Mouse (Mus musculus) testis, postnatal 14 days (tissue): ENCODE results near the gene Col6a4.

Experiments
- DNase-seq: peaks from one replicate; pipeline ENCODE4 v3.0.0; 2021; ENCODE audit warnings: low spot score

Gene Col6a4

DNA sequence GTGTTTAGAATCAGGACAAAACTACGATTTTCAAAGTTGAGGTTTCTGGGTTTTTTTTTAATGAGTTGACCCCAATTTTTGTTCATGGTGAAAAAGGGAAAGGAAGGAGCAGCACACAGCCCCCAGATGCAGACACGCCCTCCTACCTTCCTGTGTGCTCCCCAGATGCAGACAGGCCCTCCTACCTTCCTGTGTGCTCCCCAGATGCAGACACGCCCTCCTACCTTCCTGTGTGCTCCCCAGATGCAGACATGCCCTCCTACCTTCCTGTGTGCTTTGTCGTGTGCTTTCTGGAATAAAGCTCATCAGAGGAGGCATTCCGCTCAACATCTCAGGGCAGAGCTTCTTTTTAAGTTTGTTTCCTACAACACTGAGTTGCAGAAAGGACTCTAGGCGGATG is 24.9 kb downstream of the Col6a4 start:
- no peak for DNase-seq

GRCm38 (mm10) chr9:106053446-106053845 is 43.1 kb downstream of the Col6a4 start:
- no peak for DNase-seq

DNA sequence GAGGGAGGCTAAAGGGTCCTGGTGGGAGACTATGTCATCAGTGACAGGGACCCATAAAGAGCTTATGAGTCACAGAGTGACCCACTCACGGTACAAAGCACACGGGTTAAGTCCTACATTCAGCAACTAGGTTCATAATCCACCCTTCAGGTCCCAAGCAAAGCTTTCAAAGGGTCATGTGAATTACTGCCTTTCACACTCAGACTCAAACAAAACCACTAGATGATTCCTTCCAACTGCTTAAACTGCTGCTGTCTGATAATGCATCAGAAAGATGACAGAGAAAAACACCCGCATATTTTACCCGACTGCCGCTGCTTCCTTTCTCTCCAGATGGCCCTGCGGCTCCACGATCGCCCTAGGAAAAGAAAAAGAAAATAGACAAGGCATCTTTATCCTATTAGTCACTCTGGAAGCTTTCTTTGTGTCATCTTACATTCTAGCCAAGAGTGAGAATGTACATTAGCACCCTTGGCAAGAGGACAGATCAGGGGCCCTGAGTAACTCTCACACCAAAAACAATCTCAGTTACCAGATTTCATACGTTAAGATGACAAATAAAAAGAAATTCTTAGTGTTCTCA is 52.6 kb downstream of the Col6a4 start:
- no peak for DNase-seq

DNA sequence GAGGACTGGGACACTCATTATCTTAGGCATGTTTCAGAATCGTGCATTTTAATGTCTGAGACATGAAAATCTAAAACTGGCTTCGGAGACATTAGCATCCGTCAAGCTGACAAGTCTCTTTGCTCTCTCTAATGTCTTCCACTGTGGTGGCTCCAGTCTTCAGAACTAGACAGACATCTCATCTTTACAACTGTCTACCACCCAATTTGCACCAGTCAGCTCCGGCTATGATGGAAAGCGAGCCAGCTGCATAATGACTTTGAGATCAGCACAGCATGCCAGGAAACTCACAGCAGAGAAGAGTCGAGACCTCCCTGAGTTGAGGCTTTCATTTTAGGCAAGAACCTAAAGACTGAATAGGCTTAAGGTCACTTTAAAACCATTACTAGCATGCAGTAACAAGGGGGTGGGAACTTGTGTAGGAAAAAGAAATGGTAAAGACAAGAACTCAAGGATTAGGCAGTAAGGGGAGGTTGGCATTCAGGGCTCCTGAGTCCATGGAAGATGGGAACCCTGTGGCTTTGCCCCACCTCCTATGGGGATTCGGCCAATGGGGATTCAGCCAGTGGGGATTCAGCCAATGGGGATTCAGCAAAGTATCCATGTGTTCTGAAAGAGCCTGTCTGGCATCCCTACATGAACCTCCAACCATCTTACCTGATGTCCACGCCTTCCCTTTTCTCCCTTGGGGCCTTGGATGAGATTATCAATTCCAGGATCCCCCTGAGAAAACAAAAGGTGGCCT is 56.5 kb downstream of the Col6a4 start:
- peak; percentile 18 for DNase-seq

DNA sequence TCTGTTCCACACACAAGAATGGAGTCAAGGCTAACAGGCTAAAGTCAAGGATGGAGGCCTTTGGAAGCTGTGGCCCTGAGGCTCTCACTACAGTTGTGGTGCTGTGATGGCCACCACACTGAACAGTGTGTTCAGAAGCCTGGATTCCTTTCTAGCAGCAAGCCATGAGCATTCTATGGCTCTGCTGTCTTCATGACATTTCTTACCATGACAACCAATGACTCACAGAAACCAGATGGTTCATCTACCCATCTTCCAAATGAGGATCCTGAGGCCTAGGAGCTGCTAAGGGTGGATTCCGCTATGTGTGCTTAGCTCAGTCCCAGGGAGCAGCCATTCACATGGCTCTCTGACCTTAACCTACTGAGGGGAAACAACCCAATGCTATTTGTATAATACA is 57.3 kb downstream of the Col6a4 start:
- DNase-seq: no peak

- DNase-seq: peak; percentile 26
Measured at GRCm38 (mm10) chr9:106038865-106039264, 57.7 kb downstream of the Col6a4 start.

DNA sequence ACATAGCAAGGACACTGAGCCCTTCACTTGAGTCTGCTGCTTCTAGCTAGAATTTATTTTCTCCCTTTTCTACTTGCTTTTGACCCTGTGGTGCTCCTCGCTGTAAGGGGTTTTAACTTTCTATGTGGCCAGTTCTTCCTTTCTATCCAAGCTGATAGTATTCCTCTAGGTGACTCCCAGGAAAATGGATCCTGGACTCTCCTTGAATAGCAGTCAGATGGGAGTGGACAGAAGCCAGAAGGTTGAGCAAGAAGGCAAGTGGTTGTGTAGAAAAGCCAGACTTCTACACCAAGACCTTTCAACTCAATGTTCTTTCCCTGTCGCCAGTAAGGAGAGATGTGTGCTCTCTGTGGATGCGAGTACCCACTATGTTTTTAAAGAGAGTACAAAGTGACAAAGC is 80.9 kb downstream of the Col6a4 start:
- no peak for DNase-seq

DNA sequence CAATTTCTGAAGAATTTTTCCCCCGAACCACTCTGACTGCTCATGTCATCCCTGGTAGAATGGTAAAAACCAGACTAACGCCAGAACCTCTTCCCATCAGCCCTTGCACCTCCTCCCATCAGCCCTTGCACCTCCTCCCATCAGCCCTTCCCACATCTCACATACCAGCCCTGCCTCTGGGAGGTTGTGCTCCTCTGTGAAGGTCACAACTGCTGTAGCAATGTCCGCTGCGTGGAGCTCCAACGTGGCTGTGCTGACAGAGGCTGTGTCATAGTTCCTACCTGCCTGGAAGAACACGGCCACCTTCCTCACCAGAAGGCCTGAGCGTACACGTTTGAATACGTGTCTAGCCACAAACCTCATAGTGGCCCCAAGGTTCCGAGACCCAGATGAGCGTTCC is 83.4 kb downstream of the Col6a4 start:
- DNase-seq: no peak

DNA sequence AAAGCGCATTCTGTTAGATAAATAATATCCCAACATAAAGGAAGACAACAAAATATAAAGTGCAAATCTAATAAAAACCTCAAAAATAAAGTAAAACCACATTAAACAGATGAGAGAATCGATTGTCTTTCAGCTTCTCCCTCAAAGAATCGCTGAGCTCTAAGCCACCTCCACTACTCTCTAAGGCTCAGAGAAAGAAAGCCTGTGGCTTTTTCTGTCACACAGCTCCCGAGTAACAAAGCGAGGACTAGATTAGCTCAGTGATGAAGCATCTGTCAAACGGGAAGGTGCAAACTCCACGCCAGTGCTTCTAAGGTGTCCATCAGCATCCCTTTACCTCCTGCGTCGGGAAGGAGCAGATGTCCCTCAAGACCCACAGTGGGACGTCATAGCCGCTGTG is 98.6 kb downstream of the Col6a4 start:
- no peak for DNase-seq

GRCm38 (mm10) chr9:105992425-105992824 is 104.2 kb downstream of the Col6a4 start:
- no peak for DNase-seq

DNA sequence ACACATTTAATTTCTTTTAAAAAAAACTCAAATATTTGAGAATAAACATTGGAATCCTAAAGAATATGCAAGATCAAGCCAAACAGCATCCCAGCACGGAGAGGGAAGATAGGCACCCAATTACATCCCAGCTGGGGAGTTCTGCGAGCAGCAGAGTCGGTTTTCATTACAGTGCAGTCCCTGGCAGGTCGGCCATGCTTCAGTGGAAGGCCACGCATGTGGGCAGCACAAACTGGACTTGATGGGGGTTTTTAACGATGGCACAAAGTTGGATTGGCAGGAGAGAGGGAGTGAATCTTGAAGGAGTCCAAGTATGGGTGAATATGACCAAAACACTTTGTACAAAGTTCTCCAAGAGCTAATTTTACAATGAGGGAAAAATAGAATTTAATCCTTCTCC is 106.5 kb downstream of the Col6a4 start:
- DNase-seq: no peak

DNA sequence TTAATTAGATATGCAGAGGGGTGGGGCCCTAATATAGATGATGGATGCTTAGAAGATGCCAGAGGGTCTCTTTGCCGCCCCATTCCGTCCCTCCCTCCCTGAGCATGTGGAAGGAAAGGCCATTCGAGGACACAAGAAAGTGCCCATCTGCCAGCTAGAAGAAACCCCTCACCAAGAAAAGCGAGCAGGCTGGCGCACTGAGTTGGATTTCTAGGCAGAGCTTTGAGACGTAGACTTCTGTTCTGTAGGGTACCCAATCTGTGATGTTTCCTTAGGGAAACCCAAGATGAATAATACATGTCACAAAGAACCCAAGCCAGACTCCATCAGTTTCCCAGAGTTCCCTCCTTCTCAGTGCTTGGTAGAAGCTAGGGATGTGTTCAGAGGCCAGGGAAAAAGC is 107.1 kb downstream of the Col6a4 start:
- no peak for DNase-seq

- DNase-seq: no peak
Measured at GRCm38 (mm10) chr9:105988096-105988495, 108.5 kb downstream of the Col6a4 start.

- DNase-seq: no peak
Measured at GRCm38 (mm10) chr9:105984931-105985519, 111.6 kb downstream of the Col6a4 start.

- no peak for DNase-seq
Measured at GRCm38 (mm10) chr9:105978479-105978878, 118.1 kb downstream of the Col6a4 start.

GRCm38 (mm10) chr9:105976871-105977270 is 119.7 kb downstream of the Col6a4 start:
- no peak for DNase-seq

GRCm38 (mm10) chr9:105976314-105976713 is 120.3 kb downstream of the Col6a4 start:
- no peak for DNase-seq

DNA sequence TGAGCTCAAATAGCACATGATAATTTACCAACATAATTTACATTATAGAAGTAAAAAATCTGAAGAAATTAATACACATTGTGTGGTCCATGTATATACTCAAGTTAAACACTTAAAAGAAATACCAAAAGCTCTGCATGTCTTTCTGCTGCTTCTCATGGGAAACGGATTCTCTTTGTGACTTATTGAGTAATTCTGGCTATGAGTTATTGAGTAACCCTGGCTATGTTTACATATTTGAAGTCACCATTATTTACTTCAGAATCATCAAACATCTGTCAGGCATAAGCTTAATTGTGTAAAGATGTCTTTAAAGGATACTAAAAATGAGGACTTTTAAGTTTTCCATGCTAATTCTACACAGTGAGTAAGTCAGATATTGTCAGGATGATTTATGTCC is 122.8 kb downstream of the Col6a4 start:
- no peak for DNase-seq

DNA sequence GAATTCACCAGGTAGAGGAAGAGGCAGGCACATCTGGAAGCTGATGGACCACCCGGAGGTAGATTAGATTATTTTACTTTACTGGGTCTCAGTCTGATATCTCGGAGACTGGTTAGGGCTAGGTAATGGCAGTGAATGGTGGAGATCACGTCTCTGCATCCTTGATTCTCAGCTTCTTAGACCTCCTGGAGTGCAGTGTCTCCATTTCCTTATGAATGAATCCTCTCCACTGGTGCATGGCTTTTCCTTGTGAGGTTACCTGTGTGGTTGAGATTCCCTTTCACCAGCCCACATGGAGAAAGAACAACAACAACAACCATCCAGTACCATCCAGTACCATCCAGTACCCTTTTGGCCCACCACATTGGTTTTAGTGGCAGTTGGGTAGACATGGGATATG is 124.6 kb downstream of the Col6a4 start:
- DNase-seq: no peak

GRCm38 (mm10) chr9:105971351-105971894 is 125.2 kb downstream of the Col6a4 start:
- DNase-seq: no peak

DNA sequence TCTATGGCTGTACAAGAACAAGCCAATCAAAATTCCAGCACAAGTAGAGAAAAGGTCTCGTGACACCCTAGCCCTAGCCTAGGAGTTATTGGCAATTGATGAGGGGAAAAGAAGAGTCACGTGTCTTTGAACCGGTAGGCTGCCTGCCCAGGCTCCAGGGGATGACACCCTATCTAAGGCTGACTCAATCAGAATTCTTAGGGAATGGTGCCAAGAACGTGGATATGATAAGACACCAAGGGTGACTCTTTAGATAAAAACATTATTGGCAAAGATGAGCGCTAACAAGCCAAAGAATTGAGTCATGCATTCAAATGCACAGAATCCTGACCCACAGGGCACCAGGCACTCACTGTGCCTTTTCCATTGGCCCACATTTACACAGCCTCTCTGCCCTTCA is 125.7 kb downstream of the Col6a4 start:
- no peak for DNase-seq

DNA sequence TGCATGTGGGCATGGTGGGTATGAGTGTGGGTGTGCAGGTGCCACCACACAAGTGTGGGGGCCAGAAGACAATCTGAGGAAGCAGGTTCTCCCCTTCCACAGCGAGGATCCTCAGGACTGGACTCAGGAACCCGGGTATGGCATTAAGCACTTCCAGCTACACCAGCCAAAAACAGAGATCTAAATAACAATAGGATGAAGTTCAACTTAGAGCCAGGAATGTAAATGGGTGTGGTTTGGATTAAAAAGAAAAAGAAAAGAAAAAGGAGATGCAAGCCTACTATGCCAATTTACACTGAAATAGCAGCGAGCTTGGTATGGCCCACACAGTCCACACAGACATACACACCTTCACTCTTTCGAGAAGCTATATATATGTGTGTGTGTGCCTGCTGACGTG is 128.6 kb downstream of the Col6a4 start:
- DNase-seq: no peak

- peak; percentile 36 for DNase-seq
Measured at GRCm38 (mm10) chr9:105960533-105960932, 136.1 kb downstream of the Col6a4 start, which contains the start of gene Col6a5. TSS of gene Col6a5 (minus strand) at chr9:105960643.
